Mouse (Mus musculus) forebrain, embryonic 14.5 days (tissue): Measurements from ENCODE around the gene Mrps18c. TPM values are rescaled to one million over a fixed set of nuclear protein-coding genes. Genes with fewer than 3 reads are reported as not detected.

Experiments used
- polyA plus RNA-seq: library from polyadenylated mRNA; unstranded; fragments of >200 nt; fragmentation: Nextera tagmentation; extraction: Ambion mirVana; gene quantifications from 2 replicates; pipeline ENCODE4 v1.2.1, GENCODE M21; 2014

Gene Mrps18c
- polyA plus RNA-seq, 1 experiment from 2014 or later, result 172 TPM

Other genes with a start within 250 kb of the Mrps18c start
- 0.31 and 0.41 TPM in 2 replicates for gene Plac8, start 226.4 kb upstream of the Mrps18c start, polyA plus RNA-seq
- gene Coq2, start 123.5 kb upstream of the Mrps18c start, polyA plus RNA-seq, result 43.8 and 49.9 TPM in 2 replicates
- gene Hpse, start 78.9 kb upstream of the Mrps18c start, polyA plus RNA-seq, result 0.33 and 0.41 TPM in 2 replicates
- 16.0 and 20.5 TPM in 2 replicates for gene Helq, start within 50 bp of the Mrps18c start, polyA plus RNA-seq
- 11.8 and 13.4 TPM in 2 replicates for gene Abraxas1, start 22.3 kb downstream of the Mrps18c start, polyA plus RNA-seq
- 0.33 and 0.69 TPM in 2 replicates for gene Gpat3, start 47.1 kb downstream of the Mrps18c start, polyA plus RNA-seq